Mouse (Mus musculus) neural tube, embryonic 13.5 days (tissue): Measurements from ENCODE around the gene Alkbh2. TPM values are rescaled to one million over a fixed set of nuclear protein-coding genes. Genes with fewer than 3 reads are reported as not detected.

Source experiments
- ATAC-seq: fragments of 200-750 bp; cut with Nextera tagmentation; 2 replicates; pipeline ENCODE4 v1.8.0; 2017; ENCODE audit warnings: low read depth, mild to moderate bottlenecking, moderate TSS enrichment, moderate library complexity
- H3K27ac ChIP-seq: fragments of 300-500 bp; sonication (generic); replicated peaks from 2 replicates; pipeline ENCODE4 v1.5.1; 2015; ENCODE audit warnings: moderate library complexity, mild to moderate bottlenecking, inconsistent platforms
- H3K27me3 ChIP-seq: fragments of 300-500 bp; sonication (generic); 2 replicates; pipeline ENCODE4 v1.6.1; 2015; ENCODE audit warnings: mild to moderate bottlenecking, inconsistent platforms
- H3K36me3 ChIP-seq: fragments of 300-500 bp; sonication (generic); 2 replicates; pipeline ENCODE4 v1.6.1; 2015; ENCODE audit warnings: mild to moderate bottlenecking, inconsistent platforms
- H3K4me1 ChIP-seq: fragments of 300-500 bp; sonication (generic); replicated peaks from 2 replicates; pipeline ENCODE4 v1.6.1; 2015; ENCODE audit warnings: inconsistent platforms
- H3K4me2 ChIP-seq: fragments of 300-500 bp; sonication (generic); 2 replicates; pipeline ENCODE4 v1.6.1; 2015; ENCODE audit warnings: inconsistent platforms, mild to moderate bottlenecking, moderate library complexity
- H3K4me3 ChIP-seq: fragments of 300-500 bp; sonication (generic); 2 replicates; pipeline ENCODE4 v1.5.1; 2015; ENCODE audit warnings: mild to moderate bottlenecking, inconsistent platforms
- H3K9ac ChIP-seq: fragments of 300-500 bp; sonication (generic); 2 replicates; pipeline ENCODE4 v1.6.1; 2015; ENCODE audit warnings: moderate library complexity, mild to moderate bottlenecking, inconsistent platforms
- H3K9me3 ChIP-seq: fragments of 300-500 bp; sonication (generic); 2 replicates; pipeline ENCODE4 v1.6.1; 2016; ENCODE audit warnings: inconsistent platforms
- WGBS: fragments of 180-500 bp; shearing (Covaris S2); methylation state at CpG from one replicate; pipeline ENCODE4 v1.1.7; 2015; 5-methylcytosine and 5-hydroxymethylcytosine counted together
- polyA plus RNA-seq: library from polyadenylated mRNA; unstranded; fragments of >200 nt; fragmentation: Nextera tagmentation; extraction: Ambion mirVana; gene quantifications from 2 replicates; pipeline ENCODE4 v1.2.1, GENCODE M21; 2015

Alkbh2 gene
- polyA plus RNA-seq, 1 experiment from 2014 or later = 9.7 TPM

DNA sequence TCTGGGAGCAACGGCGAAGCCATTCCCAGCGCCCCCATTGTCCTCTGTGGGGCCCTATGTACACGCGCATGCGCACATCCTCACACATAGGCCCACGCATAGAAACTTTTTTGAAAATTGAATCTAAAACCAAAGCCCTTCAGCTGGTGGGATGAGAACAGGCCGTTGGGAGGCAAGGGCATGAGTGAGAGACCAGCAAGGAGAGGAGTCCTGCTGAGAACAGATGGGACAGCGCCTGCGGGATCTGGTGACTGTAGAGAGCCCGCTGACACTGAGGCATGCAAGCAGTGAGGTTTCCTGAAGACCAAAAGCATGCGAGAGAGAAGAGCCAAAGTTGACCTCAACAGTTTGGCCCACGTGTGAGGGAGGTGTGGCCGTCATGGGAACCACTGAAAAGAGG is 42.5 kb downstream of the Alkbh2 start:
- Histone ChIP-seq H3K4me2 (no peak overlapping the region), H3K36me3 (peaks cover 7% of the 10 kb centered on the region; the same call in 1 of the 2 replicates), H3K9ac (no peak overlapping the region), H3K4me3 (no peak overlapping the region), H3K4me1 (peaks cover 17% of the 10 kb centered on the region), H3K9me3 (no peaks in the 10 kb centered on the region), H3K27ac (no peak overlapping the region), H3K27me3 (no peaks in the 10 kb centered on the region)
- WGBS = 84% methylated on average over 14 of the region's 14 CpGs
- ATAC-seq = no peak

DNA sequence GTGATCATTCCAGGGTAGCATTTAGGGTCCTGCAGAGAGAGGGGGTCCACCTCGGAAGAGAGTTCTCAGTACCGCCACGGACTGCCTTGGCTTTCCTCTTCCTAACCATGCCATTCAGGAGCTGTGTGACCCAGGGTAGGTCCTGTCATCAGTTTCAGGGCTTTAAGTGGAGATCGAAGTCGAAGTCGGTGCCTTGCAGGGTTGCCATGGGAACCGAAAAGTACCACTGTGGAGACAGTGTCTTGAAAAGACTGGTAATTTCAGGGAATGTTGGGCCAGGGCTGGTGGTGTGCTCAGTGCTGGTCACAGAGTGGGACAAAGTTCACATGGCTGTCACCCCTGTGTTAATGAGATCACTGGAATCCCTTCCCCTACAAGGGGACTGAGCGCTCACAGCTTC is 51.0 kb downstream of the Alkbh2 start:
- H3K4me3 ChIP-seq = no peak overlapping the region
- no peaks in the 10 kb centered on the region for H3K27me3 ChIP-seq
- H3K36me3 ChIP-seq = peaks cover 9% of the 10 kb centered on the region; the same call in 1 of the 2 replicates
- H3K4me2 ChIP-seq = no peak overlapping the region
- WGBS = 52% methylated on average over 8 of the region's 8 CpGs
- no peak for ATAC-seq
- no peak overlapping the region for H3K27ac ChIP-seq
- H3K9ac ChIP-seq = no peak overlapping the region
- no peaks in the 10 kb centered on the region for H3K9me3 ChIP-seq
- H3K4me1 ChIP-seq = no peaks in the 10 kb centered on the region

Other genes starting within 250 kb of the Alkbh2 start
- gene Coro1c, start 219.5 kb downstream of the Alkbh2 start, polyA plus RNA-seq = 183 and 200 TPM in 2 replicates
- gene Ssh1, start 134.3 kb downstream of the Alkbh2 start, polyA plus RNA-seq = 12.9 and 16.8 TPM in 2 replicates
- gene Dao, start 124.5 kb downstream of the Alkbh2 start, polyA plus RNA-seq = not detected in 2 replicates
- gene Usp30, start 62.8 kb downstream of the Alkbh2 start, polyA plus RNA-seq = 15.3 and 16.4 TPM in 2 replicates
- gene Svop, start 36.6 kb downstream of the Alkbh2 start, polyA plus RNA-seq = 71.9 and 79.6 TPM in 2 replicates
- gene Ung, start 2.2 kb upstream of the Alkbh2 start, polyA plus RNA-seq = 9.0 and 9.6 TPM in 2 replicates
- gene Acacb, start 18.3 kb upstream of the Alkbh2 start, polyA plus RNA-seq = 3.1 and 3.3 TPM in 2 replicates
- 0.25 and 0.32 TPM in 2 replicates for gene Foxn4, start 145.6 kb upstream of the Alkbh2 start, polyA plus RNA-seq
- 0.38 and 0.59 TPM in 2 replicates for gene Myo1h, start 160.9 kb upstream of the Alkbh2 start, polyA plus RNA-seq